In genomic region chr2:60147428-60147827, GRCm38 (mm10) we compare ENCODE assay signal across 16 mouse cellular contexts.
DNase-seq lines count a peak whose midpoint lies in the region; ATAC-seq and TF ChIP-seq lines count a peak whose summit lies in the region.
"Had no signal": no experiment of that assay in that cellular context is flagged by ENCODE, and none has a peak within 500 bp of the region (broad histone marks: within the 10 kb centered on the region; RNA-seq: fewer than 3 reads in every experiment).

No protein-coding gene starts in this region.

- H3K79me2 ChIP-seq in CH12.LX (replicated peaks; ENCODE audit: control insufficient read depth, extremely low read depth, insufficient read depth, poor library complexity, severe bottlenecking): no peaks in the 10 kb centered on the region

- no peak overlapping the region for H3K9ac ChIP-seq in forebrain, embryonic 14.5 days (ENCODE audit: low read length)
- no peak overlapping the region for H3K9ac ChIP-seq in kidney, postnatal 0 days (ENCODE audit: low read depth, low read length)
- H3K9ac ChIP-seq in CH12.LX (ENCODE audit: insufficient read depth, low read depth): no peak overlapping the region
- H3K9ac ChIP-seq: liver, embryonic 13.5 days had no signal

- H3K27ac ChIP-seq in forebrain, embryonic 14.5 days (ENCODE audit: low read depth, low read length): no peak overlapping the region
- H3K27ac ChIP-seq in forebrain, embryonic 10.5 days: no peak overlapping the region
- no peak overlapping the region for H3K27ac ChIP-seq in kidney, postnatal 0 days
- no peak overlapping the region for H3K27ac ChIP-seq in CH12.LX (ENCODE audit: insufficient read depth, low read depth)
- H3K27ac ChIP-seq: liver, embryonic 13.5 days; macrophage had no signal

- no peak for TF ChIP-seq EP300 in CH12.LX (IDR thresholded peaks at IDR 0.05; ENCODE audit: low read length)

- in situ Hi-C loops in CH12.LX (cut with MboI; ENCODE audit: low pct_ligation_motif_present, low pct_unique_long_range_greater_than_20kb, low sequenced_read_pairs): no loop called here

- TF ChIP-seq CTCF in kidney, postnatal 0 days (IDR thresholded peaks at IDR 0.05; ENCODE audit: low read depth): peak; percentile 54
- peak in 1 of 2 experiments; percentile 44; a peak in 2 of 4 replicates for TF ChIP-seq CTCF in CH12.LX (conservative IDR thresholded peaks at IDR 0.05 in 1 of 2, IDR thresholded peaks at IDR 0.05 in 1 of 2; ENCODE audit: low read depth in 2 of 2, low read length in 2 of 2)
- TF ChIP-seq CTCF in brain, embryonic 14.5 days (IDR thresholded peaks at IDR 0.05; ENCODE audit: borderline replicate concordance, extremely low read depth, insufficient read depth, insufficient read length): peak; percentile 37; the same call in 1 of the 2 replicates

- DNase-seq in forebrain, embryonic 14.5 days (ENCODE audit: low spot score): peak; percentile 12
- no peak for DNase-seq in forebrain, embryonic 10.5 days (ENCODE audit: extremely low spot score, low spot score)
- no peak for DNase-seq in kidney, postnatal 0 days (ENCODE audit: low spot score)
- no peak for DNase-seq in kidney, postnatal 14 days
- no peak for DNase-seq in CH12.LX (ENCODE audit: extremely low read depth)
- DNase-seq in brain, embryonic 14.5 days (ENCODE audit: low read depth): peak; percentile 28
- no peak for DNase-seq in thymus, postnatal 4 days
- no peak for DNase-seq in layer of hippocampus, adult 9-11 months
- DNase-seq: cerebellum, adult 18-20 months; heart, adult 18-20 months; heart, postnatal 36 days; kidney, adult 18-20 months; liver, embryonic 13.5 days; right cerebral cortex, adult 18-20 months had no signal

- H3K4me2 ChIP-seq in forebrain, embryonic 14.5 days (ENCODE audit: low read length): no peak overlapping the region
- H3K4me2 ChIP-seq in kidney, postnatal 0 days (ENCODE audit: low read length): no peak overlapping the region
- no peak overlapping the region for H3K4me2 ChIP-seq in CH12.LX (ENCODE audit: insufficient read depth, low read depth, poor library complexity, severe bottlenecking)
- H3K4me2 ChIP-seq: liver, embryonic 13.5 days had no signal

- TF ChIP-seq POLR2A in CH12.LX (IDR thresholded peaks at IDR 0.05; ENCODE audit: low read depth, low read length): no peak
- TF ChIP-seq POLR2A in brain, embryonic 14.5 days (IDR thresholded peaks at IDR 0.05; ENCODE audit: borderline replicate concordance, extremely low read depth, insufficient read depth, insufficient read length, poor library complexity, severe bottlenecking): no peak

- no peaks in the 10 kb centered on the region for H3K36me3 ChIP-seq in forebrain, embryonic 14.5 days (ENCODE audit: control insufficient read depth, insufficient read depth, low read length)
- H3K36me3 ChIP-seq in forebrain, embryonic 10.5 days (replicated peaks): no peaks in the 10 kb centered on the region
- no peaks in the 10 kb centered on the region for H3K36me3 ChIP-seq in kidney, postnatal 0 days (ENCODE audit: insufficient read depth, low read length)
- no peaks in the 10 kb centered on the region for H3K36me3 ChIP-seq in CH12.LX (replicated peaks in 1 of 2; ENCODE audit: control insufficient read depth in 1 of 2, insufficient read depth in 1 of 2, low read length in 1 of 2)
- H3K36me3 ChIP-seq: liver, embryonic 13.5 days had no signal

- WGBS in forebrain, embryonic 14.5 days: 60% methylated on average over 3 of the region's 3 CpGs
- 47% methylated on average over 3 of the region's 3 CpGs for WGBS in forebrain, embryonic 10.5 days
- WGBS in kidney, postnatal 0 days: 52% methylated on average over 3 of the region's 3 CpGs

- dilution Hi-C loops in CH12.LX (cut with MboI; ENCODE audit: extremely low pct_ligation_motif_present, extremely low pct_unique_long_range_greater_than_20kb, low sequenced_read_pairs): no loop called here

- ATAC-seq in forebrain, embryonic 14.5 days: no peak
- ATAC-seq in kidney, postnatal 0 days (replicated peaks; ENCODE audit: low FRiP score, low read depth): no peak
- ATAC-seq: midbrain, embryonic 16.5 days had no signal

- H3K4me1 ChIP-seq in forebrain, embryonic 14.5 days (ENCODE audit: control insufficient read depth, insufficient read depth, low read length): peaks cover 8% of the 10 kb centered on the region
- peaks cover 39% of the 10 kb centered on the region for H3K4me1 ChIP-seq in forebrain, embryonic 10.5 days
- H3K4me1 ChIP-seq in kidney, postnatal 0 days (replicated peaks; ENCODE audit: insufficient read depth, low read length): no peaks in the 10 kb centered on the region
- H3K4me1 ChIP-seq in CH12.LX (ENCODE audit: control insufficient read depth in 1 of 2, insufficient read depth in 2 of 2): peaks cover 0 to 6% of the 10 kb centered on the region in 2 experiments; a peak in 1 of 4 replicates

- no peak overlapping the region for H3K4me3 ChIP-seq in forebrain, embryonic 14.5 days (ENCODE audit: low read depth, low read length)
- no peak overlapping the region for H3K4me3 ChIP-seq in forebrain, embryonic 10.5 days
- H3K4me3 ChIP-seq in kidney, postnatal 0 days (replicated peaks; ENCODE audit: low read depth, low read length): no peak overlapping the region
- no peak overlapping the region for H3K4me3 ChIP-seq in CH12.LX (replicated peaks in 1 of 3; ENCODE audit: low read depth in 2 of 3, low read length in 2 of 3, poor library complexity in 1 of 3)
- H3K4me3 ChIP-seq: liver, embryonic 13.5 days had no signal

- TF ChIP-seq RAD21 in CH12.LX (IDR thresholded peaks at IDR 0.05; ENCODE audit: low read depth, low read length): peak; percentile 37

- H3K27me3 ChIP-seq in forebrain, embryonic 14.5 days (replicated peaks; ENCODE audit: control insufficient read depth, insufficient read depth, low read length): no peaks in the 10 kb centered on the region
- 0 out of 2 replicates have a peak, but pooled peaks cover 4% of the 10 kb centered on the region for H3K27me3 ChIP-seq in forebrain, embryonic 10.5 days (ENCODE audit: poor library complexity, severe bottlenecking)
- no peaks in the 10 kb centered on the region for H3K27me3 ChIP-seq in kidney, postnatal 0 days (ENCODE audit: insufficient read depth, low read length)
- H3K27me3 ChIP-seq in CH12.LX (replicated peaks): no peaks in the 10 kb centered on the region
- H3K27me3 ChIP-seq: liver, embryonic 13.5 days had no signal

- H3K9me3 ChIP-seq in forebrain, embryonic 14.5 days (replicated peaks; ENCODE audit: control insufficient read depth, low read length): no peaks in the 10 kb centered on the region
- H3K9me3 ChIP-seq in forebrain, embryonic 10.5 days: no peaks in the 10 kb centered on the region
- no peaks in the 10 kb centered on the region for H3K9me3 ChIP-seq in kidney, postnatal 0 days (replicated peaks; ENCODE audit: low read length)
- no peaks in the 10 kb centered on the region for H3K9me3 ChIP-seq in CH12.LX (replicated peaks; ENCODE audit: low read length)
- H3K9me3 ChIP-seq: liver, embryonic 13.5 days had no signal

TF ChIP-seq in CH12.LX, 34 proteins besides CTCF, POLR2A, EP300 and RAD21:
- TF ChIP-seq SMC3 (IDR thresholded peaks at IDR 0.05; ENCODE audit: low read depth, low read length) (peak; percentile 44), ZC3H11A (IDR thresholded peaks at IDR 0.05; ENCODE audit: low read depth, low read length) (no peak), HCFC1 (IDR thresholded peaks at IDR 0.05; ENCODE audit: low read depth, low read length) (no peak), MAFK (IDR thresholded peaks at IDR 0.05; ENCODE audit: insufficient replicate concordance, low read length) (no peak), MEF2A (IDR thresholded peaks at IDR 0.05; ENCODE audit: borderline replicate concordance, low read depth, low read length) (no peak), IRF4 (IDR thresholded peaks at IDR 0.05; ENCODE audit: low read depth, low read length) (no peak), CHD2 (IDR thresholded peaks at IDR 0.05; ENCODE audit: low read length) (no peak), MAZ (IDR thresholded peaks at IDR 0.05; ENCODE audit: low read depth, low read length) (0 out of 2 replicates have a peak, but pooled peaks have one; percentile 42), JUN (IDR thresholded peaks at IDR 0.05; ENCODE audit: insufficient read depth, low read depth, low read length) (no peak)

Comparison
In these comparisons a context has a peak if more than half of its experiments do, and no peak if none do; other contexts are left out.
1. DNase-seq: peak in forebrain, embryonic 14.5 days (single experiment) and brain, embryonic 14.5 days (single experiment); none in forebrain, embryonic 10.5 days (single experiment), kidney, postnatal 0 days (single experiment), kidney, postnatal 14 days (single experiment), CH12.LX (single experiment), thymus, postnatal 4 days (single experiment) and layer of hippocampus, adult 9-11 months (single experiment).